In the genomic region with DNA sequence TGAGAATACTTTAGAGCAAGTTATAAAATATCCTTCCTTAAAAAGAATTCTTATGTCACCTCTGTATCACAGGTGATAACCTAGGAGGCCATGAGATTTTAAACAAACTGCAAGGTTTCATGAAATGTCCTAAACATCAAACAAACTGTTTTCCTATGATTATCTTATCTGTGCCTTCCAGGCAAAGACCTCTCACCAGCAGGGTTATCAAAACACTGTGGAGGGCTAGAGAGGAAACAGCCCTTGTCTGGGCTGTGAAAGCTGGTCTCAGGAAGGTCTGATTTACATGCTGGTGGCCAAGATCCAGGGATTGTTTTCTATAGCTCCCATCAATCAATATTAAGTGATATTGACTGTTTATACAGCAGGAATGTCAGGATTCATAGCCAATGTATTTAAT, we compare ENCODE assay signal across 1 mouse cellular context.
TF ChIP-seq lines count a peak whose summit lies in the region.

No protein-coding gene starts in this region.

TF ChIP-seq in MEL, 35 proteins besides CTCF, POLR2A, EP300 and RAD21 (continued from another document):
- TF ChIP-seq POLR2AphosphoS2 (IDR thresholded peaks at IDR 0.05; ENCODE audit: low read length) (no peak), ZC3H11A (IDR thresholded peaks at IDR 0.05; ENCODE audit: low read depth, low read length) (no peak), ZKSCAN1 (IDR thresholded peaks at IDR 0.05; ENCODE audit: low read depth, low read length) (no peak), USF2 (IDR thresholded peaks at IDR 0.05; ENCODE audit: borderline replicate concordance in 1 of 2, insufficient read depth in 1 of 2, low read depth in 1 of 2, low read length in 2 of 2) (no peak), TAL1 (IDR thresholded peaks at IDR 0.05; ENCODE audit: low read length) (no peak), TBP (IDR thresholded peaks at IDR 0.05; ENCODE audit: low read depth, low read length) (no peak), TCF12 (IDR thresholded peaks at IDR 0.05; ENCODE audit: low read depth, low read length) (peak; percentile 87; the same call in 1 of the 2 replicates), MAFK (IDR thresholded peaks at IDR 0.05; ENCODE audit: borderline replicate concordance, low read depth, low read length) (no peak), MXI1 (IDR thresholded peaks at IDR 0.05; ENCODE audit: low read depth, low read length) (no peak), UBTF (IDR thresholded peaks at IDR 0.05; ENCODE audit: borderline replicate concordance, insufficient read depth, low read depth, low read length) (no peak), GATA1 (IDR thresholded peaks at IDR 0.05; ENCODE audit: low read depth, low read length) (peak; percentile 72), POLR2AphosphoS5 (IDR thresholded peaks at IDR 0.05; ENCODE audit: borderline replicate concordance, low read depth, low read length) (no peak), MEF2A (IDR thresholded peaks at IDR 0.05; ENCODE audit: extremely low read depth, insufficient replicate concordance, low read depth, low read length, poor library complexity, severe bottlenecking) (no peak), SMC3 (IDR thresholded peaks at IDR 0.05; ENCODE audit: low read depth, low read length) (no peak), CHD2 (IDR thresholded peaks at IDR 0.05; ENCODE audit: low read length) (no peak), E2F4 (IDR thresholded peaks at IDR 0.05; ENCODE audit: borderline replicate concordance, low read depth, low read length) (no peak), MAZ (IDR thresholded peaks at IDR 0.05; ENCODE audit: low read depth, low read length) (no peak)
